8 mouse cellular contexts compared by ENCODE assay signal in genomic region chr1:62908508-62908907, GRCm38 (mm10).
DNase-seq lines count a peak whose midpoint lies in the region; ATAC-seq and TF ChIP-seq lines count a peak whose summit lies in the region.
"Had no signal": no experiment of that assay in that cellular context is flagged by ENCODE, and none has a peak within 500 bp of the region (broad histone marks: within the 10 kb centered on the region; RNA-seq: fewer than 3 reads in every experiment).

No protein-coding gene starts in this region.

- H3K9ac ChIP-seq in forebrain, postnatal 0 days, result no peak overlapping the region

- intact Hi-C loops in heart, postnatal 25 days (cut with DNase I), result no loop called here

- no peak overlapping the region for H3K4me3 ChIP-seq in forebrain, postnatal 0 days (ENCODE audit: low read depth, low read length)
- H3K4me3 ChIP-seq: heart, adult 2 months had no signal

- no peak for TF ChIP-seq CTCF in forebrain, postnatal 0 days (IDR thresholded peaks at IDR 0.05; ENCODE audit: low read depth)

- H3K4me2 ChIP-seq in forebrain, postnatal 0 days (ENCODE audit: low read depth), result no peak overlapping the region

- no peak overlapping the region for H3K27ac ChIP-seq in forebrain, postnatal 0 days (ENCODE audit: low read depth, low read length)
- H3K27ac ChIP-seq: heart, adult 2 months had no signal

- ATAC-seq in forebrain, postnatal 0 days, result peak; percentile 50

- no peaks in the 10 kb centered on the region for H3K9me3 ChIP-seq in forebrain, postnatal 0 days (ENCODE audit: low read length)

- H3K36me3 ChIP-seq in forebrain, postnatal 0 days (ENCODE audit: insufficient read depth), result no peaks in the 10 kb centered on the region

- 0 out of 2 replicates have a peak, but pooled peaks cover 3% of the 10 kb centered on the region for H3K4me1 ChIP-seq in forebrain, postnatal 0 days (ENCODE audit: insufficient read depth)

- DNase-seq in Muller cell, postnatal 12 days (ENCODE audit: inconsistent ontology term), result peak; percentile 27
- DNase-seq in cerebellum, adult 11-12 months, result peak; percentile 40
- DNase-seq in forebrain, postnatal 0 days, result no peak
- peak; percentile 52 to 72 for DNase-seq in left cerebral cortex, adult 9 months (ENCODE audit: low spot score in 2 of 2)
- DNase-seq in adrenal gland, adult 2 months, result no peak
- no peak for DNase-seq in urinary bladder, postnatal 36 days (ENCODE audit: low spot score in 2 of 2)
- DNase-seq in heart, postnatal 25 days (ENCODE audit: low spot score), result no peak
- DNase-seq: heart, adult 2 months had no signal

- 55% methylated on average over 6 of the region's 6 CpGs for WGBS in forebrain, postnatal 0 days

- no peaks in the 10 kb centered on the region for H3K27me3 ChIP-seq in forebrain, postnatal 0 days (ENCODE audit: insufficient read depth, low read length)

Comparison
In these comparisons a context has a peak if more than half of its experiments do, and no peak if none do; other contexts are left out.
1. DNase-seq: peak in Muller cell, postnatal 12 days (single experiment), cerebellum, adult 11-12 months (single experiment) and left cerebral cortex, adult 9 months (2 of 2); none in forebrain, postnatal 0 days (single experiment), adrenal gland, adult 2 months (single experiment), urinary bladder, postnatal 36 days (0 of 2) and heart, postnatal 25 days (single experiment).